10 mouse cellular contexts compared by ENCODE assay signal in the genomic region with DNA sequence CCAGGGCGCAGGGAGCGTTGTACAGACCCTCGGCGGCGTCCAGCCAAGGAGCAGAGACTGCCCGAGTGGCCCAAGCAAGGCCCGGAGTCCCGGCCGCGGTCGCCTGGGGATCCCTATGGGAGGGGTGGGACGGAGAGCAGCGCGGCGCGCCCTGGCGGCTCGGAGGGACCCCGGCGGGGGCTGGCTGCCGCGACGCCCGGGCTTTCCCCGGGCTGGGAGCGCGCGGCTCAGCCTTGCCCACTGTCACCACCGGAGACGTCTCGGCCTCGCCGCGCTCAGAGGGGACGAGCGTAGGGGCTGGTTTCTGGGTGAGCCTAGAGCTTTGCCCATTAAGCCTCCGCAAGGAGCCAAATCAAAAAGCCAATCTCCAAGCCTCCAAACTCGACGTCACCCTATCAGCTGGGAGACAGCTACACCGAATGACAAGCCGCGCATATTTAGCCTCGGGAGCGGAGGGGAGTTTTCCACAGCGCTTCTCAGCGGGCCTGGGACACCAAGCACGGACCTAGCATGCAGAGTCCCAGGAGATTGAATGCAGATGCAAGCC. TPM values are rescaled to one million over a fixed set of nuclear protein-coding genes. Genes with fewer than 3 reads are reported as not detected.
DNase-seq lines count a peak whose midpoint lies in the region; ATAC-seq lines count a peak whose summit lies in the region.
"Had no signal": no experiment of that assay in that cellular context is flagged by ENCODE, and none has a peak within 500 bp of the region (broad histone marks: within the 10 kb centered on the region; RNA-seq: fewer than 3 reads in every experiment).

A gene (minus strand): TSS at position 306 of the 547 bp plus-strand sequence.

- no peaks in the 10 kb centered on the region for H3K9me3 ChIP-seq in embryonic facial prominence, embryonic 12.5 days
- no peaks in the 10 kb centered on the region for H3K9me3 ChIP-seq in heart, embryonic 12.5 days (replicated peaks)

- peaks cover 40% of the 10 kb centered on the region for H3K27me3 ChIP-seq in embryonic facial prominence, embryonic 12.5 days
- H3K27me3 ChIP-seq in heart, embryonic 12.5 days (replicated peaks): peaks cover 47% of the 10 kb centered on the region

- peak within 1 kb of the TSS; percentile 99 for H3K4me2 ChIP-seq in embryonic facial prominence, embryonic 12.5 days (replicated peaks)
- peak within 1 kb of the TSS; percentile 90 for H3K4me2 ChIP-seq in heart, embryonic 12.5 days

- peak; percentile 23 for DNase-seq in urinary bladder, adult 2 months (ENCODE audit: low spot score)
- no peak for DNase-seq in urinary bladder, postnatal 36 days (ENCODE audit: low spot score in 2 of 2)
- peak; percentile 51 to 60 for DNase-seq in layer of hippocampus, postnatal 36 days
- peak; percentile 8 for DNase-seq in lung, postnatal 14 days
- DNase-seq in skeletal muscle tissue, adult 2 months (ENCODE audit: low read depth, low spot score): peak; percentile 81
- no peak for DNase-seq in spleen, postnatal 36 days (ENCODE audit: low spot score in 2 of 2)

- H3K27ac ChIP-seq in embryonic facial prominence, embryonic 12.5 days: no peak within 1 kb of the TSS
- no peak within 1 kb of the TSS for H3K27ac ChIP-seq in heart, embryonic 12.5 days (ENCODE audit: poor library complexity, severe bottlenecking)

- peak within 1 kb of the TSS; percentile 56 for H3K4me3 ChIP-seq in embryonic facial prominence, embryonic 12.5 days
- H3K4me3 ChIP-seq in heart, embryonic 12.5 days: peak within 1 kb of the TSS; percentile 54
- H3K4me3 ChIP-seq: myocyte had no signal

- ATAC-seq in embryonic facial prominence, embryonic 12.5 days (ENCODE audit: insufficient number of reproducible peaks, insufficient read depth, low FRiP score, low TSS enrichment): peak; percentile 72; the same call in 1 of the 2 replicates
- ATAC-seq in heart, embryonic 12.5 days (ENCODE audit: insufficient number of reproducible peaks, low FRiP score): peak; percentile 65
- ATAC-seq: Patski had no signal

- H3K36me3 ChIP-seq in embryonic facial prominence, embryonic 12.5 days: no peaks in the 10 kb centered on the region
- no peaks in the 10 kb centered on the region for H3K36me3 ChIP-seq in heart, embryonic 12.5 days

- under 1% methylated on average over 47 of the region's 47 CpGs for WGBS in embryonic facial prominence, embryonic 12.5 days
- under 1% methylated on average over 43 of the region's 47 CpGs for WGBS in heart, embryonic 12.5 days

- H3K4me1 ChIP-seq in embryonic facial prominence, embryonic 12.5 days: peaks cover 8% of the 10 kb centered on the region; the same call in 1 of the 2 replicates
- H3K4me1 ChIP-seq in heart, embryonic 12.5 days (replicated peaks): 0 out of 2 replicates have a peak, but pooled peaks cover 14% of the 10 kb centered on the region

- peak within 1 kb of the TSS; percentile 66 for H3K9ac ChIP-seq in embryonic facial prominence, embryonic 12.5 days
- H3K9ac ChIP-seq in heart, embryonic 12.5 days: peak within 1 kb of the TSS; percentile 66

RNA-seq across cellular contexts. Expression of the gene that starts here (rescaled TPM):
- 0.51 and 0.75 TPM in 2 replicates for polyA plus RNA-seq in urinary bladder, adult 2 months (2012; rRNA removed)
- polyA plus RNA-seq in embryonic facial prominence, embryonic 12.5 days (2016; fragmentation: Nextera tagmentation; extraction: Ambion mirVana): 0.73 and 1.1 TPM in 2 replicates
- 0.43 and 0.49 TPM in 2 replicates for polyA plus RNA-seq in heart, embryonic 12.5 days (2016; fragmentation: Nextera tagmentation; extraction: Ambion mirVana)
- total RNA-seq in layer of hippocampus, postnatal 36 days (2021): 10 to 100 TPM in 1 of 2 experiments, 1 to 10 TPM in 1; 9.9 to 10.8 TPM

Comparison
In these comparisons a context has a peak if more than half of its experiments do, and no peak if none do; other contexts are left out.
1. Peak in DNase-seq in urinary bladder, adult 2 months; RNA of the gene not detected or under 1 TPM.
2. Peak in ATAC-seq, H3K4me3 ChIP-seq, H3K9ac ChIP-seq and H3K4me2 ChIP-seq in heart, embryonic 12.5 days; RNA of the gene not detected or under 1 TPM.
3. DNase-seq: peak in layer of hippocampus, postnatal 36 days (2 of 2), lung, postnatal 14 days (single experiment) and skeletal muscle tissue, adult 2 months (single experiment); none in urinary bladder, postnatal 36 days (0 of 2) and spleen, postnatal 36 days (0 of 2).